Mouse (Mus musculus) embryo, embryonic 11.5 days (tissue): Measurements from ENCODE around the gene Gm4869.

ENCODE experiments used
- DNase-seq: peaks from one replicate; pipeline ENCODE4 v3.0.0-alpha.2; 2012; ENCODE audit warnings: low read depth, low spot score

Gm4869 gene

GRCm38 (mm10) chr5:140521196-140521595 lies 75.8 kb downstream of the Gm4869 start:
- no peak for DNase-seq

- no peak for DNase-seq
Observed at GRCm38 (mm10) chr5:140526754-140527153, 81.3 kb downstream of the Gm4869 start.

GRCm38 (mm10) chr5:140538111-140538683 lies 92.8 kb downstream of the Gm4869 start:
- no peak for DNase-seq

GRCm38 (mm10) chr5:140540106-140540505 lies 94.7 kb downstream of the Gm4869 start:
- peak; percentile 65 for DNase-seq

- no peak for DNase-seq
Observed at GRCm38 (mm10) chr5:140542811-140543575, 97.5 kb downstream of the Gm4869 start.
